Mouse (Mus musculus): Measurements from ENCODE around the gene Car4.
A peak's percentile ranks its signal among the peaks of the same experiment; 100 is the strongest.

Gene Car4

DNA sequence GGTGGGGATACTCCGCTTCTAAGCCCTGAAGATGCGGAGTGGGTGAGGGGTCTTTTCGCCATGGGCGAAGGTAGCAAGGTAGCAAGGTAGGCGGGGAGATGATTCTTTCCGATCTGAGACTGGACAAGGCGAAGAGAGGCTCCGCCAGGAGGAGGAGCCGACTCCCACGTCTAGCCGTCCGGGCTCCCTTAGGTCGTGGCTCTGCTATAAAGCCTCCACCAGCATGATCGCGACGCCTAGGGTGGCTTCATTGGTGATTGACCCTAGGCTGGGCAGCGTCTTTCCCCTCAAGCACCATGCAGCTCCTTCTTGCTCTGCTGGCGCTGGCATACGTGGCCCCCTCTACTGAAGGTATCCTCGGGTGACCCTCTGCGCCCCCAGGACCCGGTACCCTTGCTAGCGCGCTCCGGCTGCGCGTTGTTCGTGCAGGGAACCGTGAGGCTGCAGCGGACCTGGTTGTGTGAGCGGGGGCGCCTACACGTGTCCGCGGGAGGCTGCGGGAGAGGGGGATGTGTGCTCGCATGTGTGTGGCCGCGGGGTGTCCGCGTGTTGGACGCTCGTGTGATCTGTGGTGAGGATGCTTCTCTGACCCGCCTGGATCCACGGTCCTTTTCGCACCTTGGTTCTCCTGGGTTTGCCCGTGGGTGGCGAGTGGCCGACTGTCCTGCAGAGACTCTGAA is at the start of gene Car4:
Gene Car4 (plus strand): TSS at position 196 of the 680 bp plus-strand sequence.
- DNase-seq (ENCODE audit: low read depth, low spot score): peak; percentile 41

DNA sequence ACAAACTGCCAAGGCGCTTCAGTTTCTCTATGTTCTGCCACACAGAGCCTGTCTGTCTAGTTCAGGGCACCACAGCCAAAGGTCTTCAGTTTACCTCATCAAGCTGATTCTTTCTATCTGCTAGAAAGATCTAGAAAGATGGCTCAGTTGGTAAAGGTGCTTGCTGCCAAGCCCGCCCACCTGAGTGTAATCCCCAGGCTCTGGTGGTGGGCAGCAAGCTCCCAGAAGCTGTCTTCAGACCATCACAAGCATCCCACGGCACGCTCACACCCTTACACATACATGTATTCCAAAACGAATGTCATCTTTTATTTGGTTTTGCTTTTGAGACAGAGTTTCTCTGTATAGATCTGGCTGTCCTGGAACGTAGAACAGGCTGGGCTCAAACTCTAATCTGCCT is 49.1 kb upstream of the Car4 start:
- DNase-seq (ENCODE audit: low read depth, low spot score): no peak

DNA sequence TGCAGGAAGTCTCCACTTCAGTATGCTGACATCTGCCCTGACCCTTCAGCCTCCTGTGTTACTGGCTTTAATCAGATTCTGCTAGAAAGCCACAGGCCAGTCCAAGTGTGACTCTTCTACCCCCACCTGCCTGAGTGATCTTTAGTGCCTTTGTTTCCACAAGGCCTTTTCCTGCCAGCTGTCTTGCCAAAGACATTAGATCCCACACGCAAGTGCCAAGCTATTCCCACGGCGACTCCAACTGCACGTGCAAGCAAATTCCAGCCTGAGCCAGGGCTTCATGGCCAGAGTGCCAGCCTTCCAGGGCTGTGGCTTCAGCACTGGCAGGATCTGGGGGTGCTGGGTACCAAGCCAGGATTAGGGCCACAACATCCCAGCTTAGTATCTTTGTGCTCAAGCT is 47.2 kb upstream of the Car4 start:
- DNase-seq (ENCODE audit: low read depth, low spot score): no peak

DNA sequence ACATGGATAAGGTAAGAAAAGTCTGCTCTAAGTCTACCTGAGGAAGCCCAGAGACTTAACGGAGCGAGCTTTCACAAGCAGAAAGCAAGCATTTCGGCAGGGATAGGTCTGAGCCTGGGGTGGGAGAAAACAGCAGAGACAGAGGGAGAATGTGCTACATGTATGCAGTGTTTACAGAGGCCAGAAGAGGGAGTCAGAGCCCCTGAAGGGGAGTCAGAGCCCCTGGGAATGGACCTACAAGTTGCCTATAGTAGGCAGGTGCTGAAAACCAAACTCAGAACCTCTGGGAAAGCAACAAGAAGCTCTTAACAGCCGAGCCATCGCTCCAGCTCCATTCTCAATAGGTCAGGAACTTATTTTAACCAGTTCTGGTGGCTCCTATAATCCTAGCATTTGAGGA is 42.9 kb upstream of the Car4 start:
- peak; percentile 74 for DNase-seq (ENCODE audit: low read depth, low spot score)

DNA sequence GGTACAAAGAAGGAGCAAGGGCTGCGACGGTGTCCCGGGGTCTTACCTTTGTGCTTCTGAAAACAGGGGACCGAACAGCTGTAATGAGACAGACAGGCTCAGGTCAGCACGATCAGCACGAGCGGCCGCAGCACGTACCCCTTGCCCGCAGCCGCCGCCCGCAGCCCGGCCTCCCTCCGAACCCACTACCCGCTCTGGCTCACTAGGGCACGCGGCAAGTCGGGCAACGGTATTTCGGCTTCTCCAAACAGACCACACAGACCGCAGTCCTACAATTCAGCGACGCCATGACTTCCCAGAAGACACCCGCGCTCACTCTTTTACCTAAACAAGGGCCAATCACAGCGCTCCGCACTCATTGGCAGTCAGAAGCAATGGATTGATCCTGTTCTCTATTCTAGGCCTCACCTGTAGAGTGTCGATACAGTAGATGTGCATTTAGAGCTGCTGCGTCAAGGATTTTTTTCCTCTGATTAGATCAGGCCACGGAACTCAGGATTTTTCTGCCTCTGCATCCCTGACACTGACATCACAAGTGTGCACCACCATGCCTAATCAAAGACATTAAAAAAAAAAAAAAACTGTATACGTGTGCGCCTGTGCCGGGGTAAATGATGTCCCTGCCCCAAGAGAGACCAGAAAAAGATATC is 41.4 kb upstream of the Car4 start, which contains the start of gene Znhit3:
Gene Znhit3 (minus strand): TSS at position 314 of the 650 bp plus-strand sequence.
- peak; percentile 93 for DNase-seq (ENCODE audit: low read depth, low spot score)

DNA sequence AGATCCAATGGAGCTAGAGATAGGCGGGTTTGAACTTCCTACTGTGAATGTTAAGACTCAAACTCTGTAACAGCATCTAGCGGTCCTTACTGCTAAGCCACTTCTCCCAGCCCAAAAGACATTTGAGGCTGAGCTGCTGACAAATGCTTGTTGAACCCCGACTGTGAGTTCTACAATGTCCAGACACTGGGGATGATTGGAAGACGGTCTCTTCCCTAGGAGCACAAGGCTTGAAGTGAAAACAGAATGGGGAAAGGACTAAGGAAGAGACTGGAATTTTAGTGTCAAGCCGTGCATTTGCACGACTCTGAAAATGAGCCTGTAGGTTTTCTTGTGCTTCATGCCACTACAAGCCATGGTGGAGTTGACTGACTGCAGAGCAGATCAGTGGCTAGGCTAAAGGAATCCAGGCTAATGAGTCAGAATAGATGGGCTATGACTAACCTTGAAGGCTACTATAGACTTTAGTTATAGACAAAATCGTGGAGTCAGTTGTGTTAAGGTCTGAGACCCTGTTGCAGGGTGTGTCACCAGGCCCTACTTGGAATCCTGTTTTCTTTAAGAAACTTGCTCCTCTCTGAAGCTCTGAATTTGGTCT is 40.8 kb upstream of the Car4 start:
- no peak for DNase-seq (ENCODE audit: low read depth, low spot score)

DNA sequence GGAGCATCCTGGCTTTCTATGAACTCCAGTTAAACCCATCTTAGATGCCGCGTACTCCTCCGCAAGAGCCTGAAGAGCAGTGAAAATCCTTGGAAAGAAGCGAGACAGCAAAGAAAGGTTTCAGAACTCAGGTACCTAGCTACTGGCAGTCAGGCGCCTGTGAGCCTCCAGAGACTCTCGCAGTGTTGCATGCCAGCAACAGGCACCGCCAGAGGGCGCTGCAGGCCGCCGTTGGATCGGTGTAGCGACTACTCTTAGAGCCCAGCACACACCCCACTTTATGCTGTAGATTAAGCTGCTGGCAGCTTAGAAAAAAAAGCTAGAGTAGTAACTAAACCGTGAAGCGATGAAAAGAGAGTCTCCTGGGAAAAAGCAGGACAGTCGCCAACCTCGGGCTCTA is 39.2 kb upstream of the Car4 start:
- peak; percentile 88 for DNase-seq (ENCODE audit: low read depth, low spot score)

DNA sequence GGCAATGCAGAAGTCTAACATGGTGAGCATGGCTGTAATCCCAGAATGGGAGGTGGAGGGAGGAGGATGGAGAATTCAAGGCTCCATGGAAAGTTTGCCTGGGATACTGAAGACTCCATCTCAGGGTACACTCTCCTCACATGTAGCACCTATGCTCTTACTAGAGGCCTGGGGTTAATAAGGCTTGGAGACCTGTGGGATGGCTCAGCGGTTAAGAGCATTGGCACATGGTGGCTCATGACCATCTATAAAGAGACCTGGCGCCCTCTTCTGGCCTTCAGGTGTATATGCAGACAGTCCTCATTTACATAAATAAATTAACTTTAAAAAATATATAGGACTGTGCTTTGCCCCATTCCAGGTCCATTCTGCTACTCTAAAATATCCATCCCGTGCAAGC is 38.3 kb upstream of the Car4 start:
- DNase-seq (ENCODE audit: low read depth, low spot score): peak; percentile 79

DNA sequence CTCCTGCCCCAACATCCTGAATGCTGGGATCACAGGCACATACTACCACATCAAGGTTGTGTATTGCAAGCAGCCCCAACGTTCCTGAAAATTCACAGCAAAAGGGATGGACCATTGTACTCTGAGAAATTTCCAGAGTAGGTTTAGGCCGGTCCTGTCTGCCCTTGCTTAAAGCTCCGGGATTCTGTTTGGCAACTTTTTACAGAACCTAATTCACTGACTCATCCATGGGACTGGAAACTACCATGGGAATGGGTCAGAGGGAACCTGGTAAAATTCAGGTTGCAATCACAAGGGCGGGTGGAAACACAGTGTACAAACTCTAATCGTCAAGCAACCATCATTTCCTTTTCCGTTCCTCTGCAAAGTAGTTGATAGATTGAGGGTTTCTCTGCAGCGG is 37.6 kb upstream of the Car4 start:
- no peak for DNase-seq (ENCODE audit: low read depth, low spot score)

DNA sequence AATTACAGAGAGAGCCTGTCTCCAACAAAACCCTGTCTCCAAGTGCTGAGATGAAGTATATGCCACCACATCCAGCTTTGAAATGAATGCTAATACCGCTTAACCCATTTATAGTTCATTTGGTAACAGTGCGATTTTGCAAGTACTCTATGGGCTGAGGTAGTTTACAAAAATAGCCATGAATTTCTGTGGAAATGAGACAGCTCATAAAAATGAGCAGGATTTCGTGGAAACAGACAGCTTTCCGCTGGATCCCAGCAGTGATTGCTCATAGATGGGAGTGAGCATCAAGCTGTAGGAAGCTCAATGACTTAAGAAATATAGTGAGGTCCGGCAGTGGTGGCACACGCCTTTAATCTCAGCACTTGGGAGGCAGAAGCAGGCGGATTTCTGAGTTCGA is 36.6 kb upstream of the Car4 start:
- DNase-seq (ENCODE audit: low read depth, low spot score): no peak

DNA sequence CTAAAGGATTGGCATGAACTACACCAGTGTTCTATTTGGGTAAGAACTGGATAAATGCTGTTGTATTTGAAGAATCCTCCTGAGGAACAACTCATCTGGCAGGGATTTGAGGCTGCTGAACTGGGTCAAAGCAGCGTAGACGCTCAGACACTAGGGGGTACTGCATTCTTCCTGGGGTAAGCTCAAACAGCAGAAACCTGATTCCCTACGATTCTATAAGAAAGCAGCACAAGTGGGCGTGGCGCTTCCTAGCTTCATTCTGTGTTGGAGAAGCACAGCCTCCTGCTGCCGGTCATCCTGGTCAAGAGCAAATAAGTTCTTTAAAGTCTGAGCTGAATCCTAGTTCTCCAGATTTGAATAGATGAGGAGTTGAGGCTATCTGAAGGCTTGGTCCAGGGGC is 25.3 kb upstream of the Car4 start:
- peak; percentile 64 for DNase-seq (ENCODE audit: low read depth, low spot score)

DNA sequence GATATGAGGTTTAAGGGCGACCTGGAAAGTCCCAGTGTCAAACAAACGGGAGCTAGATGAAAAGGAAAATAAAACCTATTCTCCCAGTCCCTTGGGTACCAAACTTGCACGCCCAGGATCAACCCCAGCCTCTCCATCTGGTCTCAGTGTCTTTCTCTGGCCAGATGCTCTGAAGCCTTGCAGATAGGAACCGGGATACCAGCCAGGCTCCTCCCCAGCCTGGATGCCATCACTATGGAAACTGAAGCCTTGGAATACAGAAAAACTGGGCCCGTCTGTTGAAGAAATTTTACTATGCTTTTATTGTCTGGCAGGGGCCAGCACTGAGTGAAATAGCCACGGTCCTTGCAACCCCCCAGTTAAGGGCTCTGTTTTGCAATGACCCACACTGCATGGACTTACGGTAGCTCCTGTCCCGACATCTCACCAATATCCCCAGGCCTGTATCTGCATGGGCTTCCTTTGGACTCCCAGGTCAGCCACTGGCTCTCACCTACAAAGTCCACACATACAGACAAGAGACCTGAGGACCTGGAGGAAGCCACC is 18.0 kb upstream of the Car4 start:
- no peak for DNase-seq (ENCODE audit: low read depth, low spot score)

DNA sequence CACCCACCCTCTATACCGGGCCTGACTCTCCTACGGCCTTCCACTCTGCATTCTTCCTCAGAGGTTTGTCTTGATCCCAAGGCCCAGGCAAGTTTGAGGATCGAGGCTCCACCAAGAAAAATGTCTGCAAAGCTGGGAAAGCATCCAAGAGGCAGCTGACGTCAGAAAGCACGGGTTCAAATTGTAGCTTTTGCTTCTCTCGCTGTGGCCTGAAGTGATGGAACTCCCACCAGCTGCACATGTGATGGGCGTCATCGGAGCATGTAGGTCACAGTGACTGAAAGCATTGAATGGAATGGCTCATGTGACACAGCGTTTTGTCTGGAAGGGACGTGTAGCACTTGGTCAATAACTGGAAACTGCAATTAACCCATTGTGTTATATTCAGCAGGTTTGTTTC is 17.4 kb upstream of the Car4 start:
- no peak for DNase-seq (ENCODE audit: low read depth, low spot score)

DNA sequence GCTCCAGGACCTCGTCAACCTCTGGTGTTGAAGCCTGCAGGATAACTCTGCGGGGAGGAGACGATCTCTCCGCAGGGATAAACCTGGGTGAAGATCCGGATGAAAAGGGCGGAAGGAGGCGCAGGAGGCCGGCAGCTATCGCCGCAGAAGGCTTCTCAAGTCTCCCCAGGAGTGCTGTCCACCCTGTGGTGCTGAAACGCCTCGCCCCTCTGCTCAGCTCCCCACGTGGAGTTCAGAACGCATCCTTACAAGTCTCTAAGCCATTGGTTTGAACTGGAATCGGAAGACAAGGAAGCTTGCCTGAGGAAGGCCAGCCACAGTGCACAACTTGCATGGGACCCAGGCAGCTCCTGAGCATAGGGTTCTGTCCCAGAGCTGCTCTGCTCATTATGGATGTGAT is 13.6 kb upstream of the Car4 start:
- DNase-seq (ENCODE audit: low read depth, low spot score): peak; percentile 94

DNA sequence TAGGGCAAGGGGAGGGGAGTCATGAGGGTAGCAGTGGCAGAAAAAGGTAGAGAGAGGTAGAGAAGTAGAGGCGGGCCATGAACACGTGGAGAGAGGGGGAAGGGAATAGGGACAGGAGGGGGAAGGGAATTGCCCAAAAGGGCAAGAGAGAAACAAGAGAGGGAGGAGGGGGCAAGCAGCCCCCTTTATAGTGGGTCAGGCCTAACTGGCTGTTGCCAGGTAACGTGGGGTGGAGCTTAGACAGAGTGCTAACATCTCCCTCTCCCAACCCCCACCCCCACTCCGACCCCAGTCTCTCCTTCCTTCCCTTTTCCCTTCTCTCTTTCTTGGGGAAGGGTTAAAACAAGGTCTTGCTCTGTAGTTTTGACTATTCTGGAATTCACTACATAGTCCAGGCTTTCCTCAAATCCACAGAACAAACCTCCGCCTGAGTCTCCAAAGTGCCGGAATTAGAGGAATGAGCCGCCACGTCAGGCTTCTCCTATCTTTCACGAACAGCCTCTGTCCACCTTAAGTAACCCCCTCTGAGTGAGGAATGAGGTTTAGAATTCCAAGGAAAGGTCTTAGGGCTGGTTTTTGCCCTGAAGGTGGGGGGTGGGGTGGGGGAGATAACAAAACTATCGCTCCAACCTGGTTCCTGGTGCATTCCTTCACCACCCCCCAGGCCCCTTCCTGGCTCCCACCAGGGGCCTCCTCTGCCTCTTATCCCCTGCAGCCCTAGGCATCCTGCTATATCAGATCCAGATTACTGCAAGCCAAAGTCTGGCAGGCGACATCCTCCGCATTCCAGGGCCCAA is 12.7 kb upstream of the Car4 start:
- peak; percentile 80 for DNase-seq (ENCODE audit: low read depth, low spot score)

DNA sequence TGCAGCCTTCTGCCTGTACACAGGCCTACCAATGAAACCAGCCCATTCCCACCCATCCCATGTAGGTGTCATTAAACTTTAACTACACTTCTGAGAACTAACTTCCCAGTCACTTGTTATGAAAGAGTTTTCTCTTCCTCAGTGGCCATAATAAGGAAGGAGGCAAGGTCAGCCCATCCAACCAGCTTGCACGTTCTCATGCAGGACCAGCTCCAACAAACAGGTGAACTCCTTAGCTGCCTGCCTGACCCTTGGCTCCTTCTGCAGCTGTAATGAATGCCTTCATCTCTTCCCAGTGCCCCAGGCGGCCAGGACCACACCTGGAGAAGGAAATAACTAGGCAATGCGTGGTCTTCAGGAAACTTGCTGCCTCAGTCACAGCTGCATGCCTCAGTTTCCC is 11.7 kb upstream of the Car4 start:
- DNase-seq (ENCODE audit: low read depth, low spot score): no peak

DNA sequence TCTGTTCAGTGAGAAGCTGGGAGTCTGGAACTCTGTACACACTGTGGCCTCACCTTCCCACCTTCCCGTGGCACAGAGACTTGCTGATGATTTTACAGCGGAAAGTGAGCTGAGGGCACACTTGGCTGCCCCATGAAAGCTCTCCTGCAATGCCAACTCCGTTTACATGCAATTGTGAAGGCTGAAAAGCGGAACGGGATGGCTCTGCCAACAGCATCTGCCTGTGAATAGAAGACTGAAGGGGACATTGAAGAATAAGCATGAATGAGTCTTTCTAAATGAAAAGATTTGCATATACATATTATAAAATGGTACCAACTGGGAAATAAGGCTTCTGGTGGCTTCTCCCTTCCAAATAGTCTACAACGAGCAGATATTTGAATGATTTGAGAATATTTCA is 10.4 kb upstream of the Car4 start:
- no peak for DNase-seq (ENCODE audit: low read depth, low spot score)

DNA sequence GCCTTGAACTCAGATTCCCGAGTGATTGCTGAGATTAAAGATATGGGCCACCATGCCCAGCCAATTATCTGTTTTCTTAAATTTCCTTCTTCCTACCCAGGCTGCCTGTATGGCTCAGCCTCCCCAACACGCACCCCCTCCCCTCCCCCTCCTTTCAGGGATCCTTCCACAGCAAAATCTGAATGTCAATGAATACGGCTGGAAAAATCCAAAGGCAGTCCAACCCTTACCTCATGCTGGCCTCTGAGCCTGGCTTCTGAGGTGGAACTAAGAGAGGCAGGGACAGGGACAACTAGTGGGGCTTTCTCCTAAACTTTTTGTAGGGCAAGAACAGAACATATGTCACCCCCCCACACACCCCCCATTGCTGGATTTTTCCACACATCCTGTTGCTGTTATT is 9.5 kb upstream of the Car4 start:
- peak; percentile 40 for DNase-seq (ENCODE audit: low read depth, low spot score)

DNA sequence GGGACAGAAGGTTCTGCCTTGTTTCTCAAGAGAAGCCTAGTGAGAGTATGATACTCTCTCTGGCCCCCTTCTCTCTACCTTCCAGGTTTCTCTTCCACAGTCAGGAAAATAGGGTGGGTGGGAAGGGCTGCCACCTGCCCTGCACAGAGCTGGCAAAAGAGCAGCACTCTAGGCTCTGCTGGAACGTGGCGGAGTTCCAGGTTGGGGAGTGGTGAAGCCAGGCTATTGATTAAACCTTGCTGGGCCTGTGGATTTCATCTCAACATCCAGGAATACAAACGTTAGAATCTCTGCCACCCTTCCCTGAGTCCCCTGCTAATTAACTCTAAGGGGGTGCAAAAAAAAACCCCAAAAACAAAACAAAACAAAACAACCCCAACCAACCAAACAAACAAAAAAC is 9.1 kb upstream of the Car4 start:
- DNase-seq (ENCODE audit: low read depth, low spot score): no peak

DNA sequence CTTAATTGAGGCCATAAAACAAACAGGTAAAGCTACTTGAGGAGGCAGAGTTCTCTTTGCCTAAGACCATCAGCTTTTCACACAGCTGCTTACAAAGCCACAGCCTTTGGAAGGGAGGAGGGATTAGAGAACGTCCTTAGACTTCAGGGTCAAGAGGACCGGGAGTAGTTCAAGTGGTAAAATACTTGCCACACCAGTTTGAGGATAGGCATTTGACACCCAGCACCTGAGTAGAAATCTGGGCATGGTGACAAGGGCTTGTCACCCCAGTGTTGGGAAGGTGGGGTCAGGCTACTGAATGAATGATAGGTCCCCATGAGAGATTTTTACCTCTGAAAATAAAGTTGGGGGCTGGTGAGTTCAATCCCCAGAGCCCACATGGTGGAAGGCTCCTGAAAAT is 5.0 kb upstream of the Car4 start:
- DNase-seq (ENCODE audit: low read depth, low spot score): no peak

DNA sequence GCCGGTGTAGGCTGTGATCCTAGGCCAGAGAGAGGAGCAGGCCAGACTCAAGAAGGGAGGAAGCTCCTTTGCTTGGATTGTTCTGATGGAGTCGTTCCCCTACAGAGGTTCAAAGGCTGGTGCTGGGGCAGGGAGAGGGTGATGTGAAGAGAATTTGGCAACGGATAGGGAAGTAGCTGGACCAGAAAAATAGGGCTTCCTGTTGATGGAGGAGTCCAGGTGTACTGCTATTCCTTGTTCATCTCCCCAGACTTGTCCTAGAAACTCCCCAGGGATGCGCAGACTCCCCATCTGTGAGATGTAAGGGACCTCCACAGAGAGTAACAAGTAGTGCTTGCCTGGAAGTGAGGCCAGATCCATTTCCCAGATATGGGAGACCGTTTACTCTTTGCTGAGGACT is 1.2 kb upstream of the Car4 start:
- DNase-seq (ENCODE audit: low read depth, low spot score): no peak

DNA sequence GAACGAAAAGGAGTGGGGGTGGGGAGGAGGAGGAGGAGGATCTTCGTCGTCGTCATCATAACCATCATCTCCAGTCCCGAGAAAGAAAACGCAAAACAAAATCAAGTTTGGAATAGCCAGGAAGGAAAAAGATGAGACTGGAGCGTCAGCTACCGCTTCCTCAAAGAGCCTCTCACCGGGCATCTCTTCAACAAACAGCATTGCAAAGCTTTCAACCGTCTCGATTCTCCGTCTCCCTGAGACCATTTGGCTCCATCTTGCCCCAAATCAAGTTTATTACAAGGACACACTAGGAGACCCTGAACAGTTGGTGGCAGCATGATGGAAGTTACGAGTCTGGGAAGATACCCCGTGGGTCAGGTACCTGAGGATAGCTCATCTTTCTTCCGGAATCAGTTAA is 415 bp upstream of the Car4 start:
- no peak for DNase-seq (ENCODE audit: low read depth, low spot score)
